Mouse (Mus musculus) stomach, adult 2 months (tissue): Measurements from ENCODE around the gene Ndufb4. TPM values are rescaled to one million over a fixed set of nuclear protein-coding genes. Genes with fewer than 3 reads are reported as not detected.

Experiments
- polyA plus RNA-seq: library from polyadenylated mRNA; depleted of rRNA; stranded (reverse); fragments of >200 nt; gene quantifications from 2 replicates; pipeline ENCODE4 v1.2.3, GENCODE M21; 2012; rRNA removed

Gene Ndufb4
- polyA plus RNA-seq: 40.4 and 60.8 TPM in 2 replicates

GRCm38 (mm10) chr16:37653731-37654657 is at the start of gene Ndufb4:
TSS of gene Ndufb4 (minus strand) at chr16:37654453.

Other genes with a start within 250 kb of the Ndufb4 start
- 0.62 and 0.83 TPM in 2 replicates for gene Gtf2e1, start 114.7 kb downstream of the Ndufb4 start, polyA plus RNA-seq
- gene Rabl3, start 114.6 kb downstream of the Ndufb4 start, polyA plus RNA-seq: 0.11 and 0.48 TPM in 2 replicates
- gene Hgd, start 74.3 kb downstream of the Ndufb4 start, polyA plus RNA-seq: 0.12 TPM in 1 of 2 replicates, not detected in the other
- gene Fstl1, start 122.4 kb upstream of the Ndufb4 start, polyA plus RNA-seq: 7.8 and 9.6 TPM in 2 replicates
- gene Gm36028, start 206.7 kb upstream of the Ndufb4 start, polyA plus RNA-seq: not detected in 2 replicates
- gene Lrrc58, start 213.9 kb upstream of the Ndufb4 start, polyA plus RNA-seq: 3.0 and 3.5 TPM in 2 replicates